Mouse (Mus musculus) testis, adult 2 months (tissue): ENCODE measurements around the gene App. TPM values are rescaled to one million over a fixed set of nuclear protein-coding genes. Genes with fewer than 3 reads are reported as not detected.

Experiments used
- H3K27ac ChIP-seq: fragments of 200-500 bp; 2 replicates; pipeline ENCODE4 v1.5.1; 2012; ENCODE audit warnings: low read depth, low read length; ENCODE audit not compliant: control insufficient read depth, insufficient read depth
- H3K27me3 ChIP-seq: fragments of 200-500 bp; 2 replicates; pipeline ENCODE4 v1.6.1; 2012; ENCODE audit warnings: mild to moderate bottlenecking, low read length, moderate library complexity; ENCODE audit not compliant: control insufficient read depth, insufficient read depth
- H3K36me3 ChIP-seq: fragments of 200-500 bp; 2 replicates; pipeline ENCODE4 v1.6.1; 2012; ENCODE audit warnings: mild to moderate bottlenecking, low read length; ENCODE audit not compliant: control insufficient read depth, insufficient read depth
- H3K4me1 ChIP-seq: fragments of 200-500 bp; 2 replicates; pipeline ENCODE4 v1.6.1; 2012; ENCODE audit warnings: low read length; ENCODE audit not compliant: control insufficient read depth, insufficient read depth
- H3K4me3 ChIP-seq: fragments of 200-500 bp; 2 replicates; pipeline ENCODE4 v1.5.1; 2012; ENCODE audit warnings: low read depth, mild to moderate bottlenecking, low read length, moderate library complexity, mixed read lengths; ENCODE audit not compliant: control insufficient read depth
- CTCF ChIP-seq: fragments of 200-500 bp; IDR thresholded peaks from 2 replicates; pipeline ENCODE4 v1.5.1; 2012; ENCODE audit warnings: low read depth, mild to moderate bottlenecking, inconsistent platforms, low read length, moderate library complexity; ENCODE audit not compliant: control insufficient read depth, insufficient read depth, insufficient replicate concordance
- POLR2A ChIP-seq: fragments of 200-500 bp; IDR thresholded peaks from 2 replicates; pipeline ENCODE4 v1.6.1; 2012; ENCODE audit warnings: low read depth, mild to moderate bottlenecking, inconsistent platforms, low read length, moderate library complexity; ENCODE audit not compliant: control insufficient read depth
- polyA plus RNA-seq: library from polyadenylated mRNA; depleted of rRNA; stranded (reverse); fragments of >200 nt; gene quantifications from 2 replicates; pipeline ENCODE4 v1.2.3, GENCODE M21; 2012

Gene App
- polyA plus RNA-seq, 1 experiment = 89.0 TPM

GRCm38 (mm10) chr16:85075330-85075729, 98.2 kb downstream of the App start:
- no peaks in the 10 kb centered on the region for H3K36me3 ChIP-seq
- TF ChIP-seq CTCF = no peak
- no peak for TF ChIP-seq POLR2A
- H3K27ac ChIP-seq = no peak overlapping the region

GRCm38 (mm10) chr16:85074889-85075288, 98.7 kb downstream of the App start:
- no peak for TF ChIP-seq CTCF
- TF ChIP-seq POLR2A = no peak
- no peaks in the 10 kb centered on the region for H3K36me3 ChIP-seq
- no peaks in the 10 kb centered on the region for H3K27me3 ChIP-seq
- H3K4me1 ChIP-seq = peaks cover 2% of the 10 kb centered on the region; the same call in 1 of the 2 replicates
- H3K4me3 ChIP-seq = no peak overlapping the region
- H3K27ac ChIP-seq = no peak overlapping the region

More at GRCm38 (mm10) chr16:85075330-85075729, 98.2 kb downstream of the App start:
- no peaks in the 10 kb centered on the region for H3K27me3 ChIP-seq
- H3K4me3 ChIP-seq = no peak overlapping the region
- peaks cover 6% of the 10 kb centered on the region for H3K4me1 ChIP-seq

GRCm38 (mm10) chr16:85072624-85073023, 100.9 kb downstream of the App start:
- Histone ChIP-seq H3K36me3 (no peaks in the 10 kb centered on the region), H3K27ac (no peak overlapping the region), H3K4me1 (no peaks in the 10 kb centered on the region), H3K4me3 (no peak overlapping the region), H3K27me3 (no peaks in the 10 kb centered on the region)
- TF ChIP-seq POLR2A (no peak), CTCF (no peak)

- no peaks in the 10 kb centered on the region for H3K36me3 ChIP-seq
- no peak overlapping the region for H3K4me3 ChIP-seq
- H3K4me1 ChIP-seq = no peaks in the 10 kb centered on the region
- TF ChIP-seq CTCF (no peak), POLR2A (no peak)
- no peak overlapping the region for H3K27ac ChIP-seq
- H3K27me3 ChIP-seq = no peaks in the 10 kb centered on the region
These were observed 101.8 kb downstream of the App start for GRCm38 (mm10) chr16:85071791-85072190.

GRCm38 (mm10) chr16:85071248-85071647, 102.3 kb downstream of the App start:
- Histone ChIP-seq H3K27ac (no peak overlapping the region), H3K4me3 (no peak overlapping the region), H3K36me3 (no peaks in the 10 kb centered on the region), H3K27me3 (no peaks in the 10 kb centered on the region), H3K4me1 (no peaks in the 10 kb centered on the region)
- no peak for TF ChIP-seq CTCF
- TF ChIP-seq POLR2A = no peak

- Histone ChIP-seq H3K27me3 (no peaks in the 10 kb centered on the region), H3K27ac (no peak overlapping the region), H3K36me3 (no peaks in the 10 kb centered on the region), H3K4me3 (no peak overlapping the region), H3K4me1 (no peaks in the 10 kb centered on the region)
- TF ChIP-seq CTCF (no peak), POLR2A (no peak)
These were observed 106.2 kb downstream of the App start for GRCm38 (mm10) chr16:85067254-85067893.

- H3K27ac ChIP-seq = no peak overlapping the region
- TF ChIP-seq POLR2A = no peak
- no peak for TF ChIP-seq CTCF
- no peak overlapping the region for H3K4me3 ChIP-seq
These were observed 107.3 kb downstream of the App start for GRCm38 (mm10) chr16:85066227-85066626.

More at GRCm38 (mm10) chr16:85066227-85066626, 107.3 kb downstream of the App start:
- H3K27me3 ChIP-seq = no peaks in the 10 kb centered on the region
- H3K4me1 ChIP-seq = no peaks in the 10 kb centered on the region
- no peaks in the 10 kb centered on the region for H3K36me3 ChIP-seq
